Mouse (Mus musculus): Measurements from ENCODE around the gene Ptk6. TPM values are rescaled to one million over a fixed set of nuclear protein-coding genes. Genes with fewer than 3 reads are reported as not detected.

Gene Ptk6
- polyA plus RNA-seq, 1 experiment from 2014 or later, result not detected

DNA sequence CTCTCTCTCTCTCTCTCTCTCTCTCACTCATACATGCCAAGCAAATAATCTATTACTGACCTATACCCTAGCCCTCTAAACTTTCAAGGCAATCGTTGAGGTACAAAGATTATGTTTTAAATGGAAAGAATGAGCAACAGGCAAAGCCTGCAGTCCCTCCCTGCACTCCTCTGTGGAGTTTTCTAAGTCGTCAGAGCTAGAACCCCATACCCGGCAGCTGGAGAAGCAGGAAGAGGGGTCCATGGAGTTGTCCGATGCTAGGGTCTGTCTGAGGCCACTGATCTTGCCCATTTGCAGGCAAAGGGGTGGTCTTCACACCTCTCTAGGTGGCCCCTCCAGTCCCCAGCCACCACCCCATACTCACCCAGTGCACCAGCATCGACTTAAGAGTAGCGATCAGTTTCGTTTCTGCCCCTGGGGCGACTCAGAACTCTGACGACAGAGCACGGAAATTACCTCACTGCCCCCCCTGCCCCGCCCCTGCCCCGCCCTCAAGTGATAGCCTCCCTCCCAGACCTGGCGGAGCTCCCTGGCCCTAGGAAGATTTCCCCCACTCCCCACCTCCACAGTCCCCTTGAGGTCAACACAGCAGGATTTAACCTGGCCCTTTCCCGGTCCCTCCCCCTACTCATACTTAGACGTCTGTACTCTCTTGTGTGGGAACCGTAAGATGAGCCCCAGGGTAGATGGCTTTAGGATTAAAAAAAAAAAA, 39.2 kb upstream of the Ptk6 start, which contains the start of gene Helz2:
Gene Helz2, minus strand, starts transcription at position 426 of the 712 bp plus-strand sequence.
- Histone ChIP-seq H3K4me3 (replicated peaks; ENCODE audit: low read depth, low read length) (peak within 1 kb of the TSS; percentile 54), H3K36me3 (ENCODE audit: insufficient read depth, low read length) (0 out of 2 replicates have a peak, but pooled peaks cover 4% of the 10 kb centered on the region), H3K9me3 (replicated peaks; ENCODE audit: low read length) (no peaks in the 10 kb centered on the region), H3K27me3 (ENCODE audit: insufficient read depth, low read length) (no peaks in the 10 kb centered on the region), H3K4me1 (replicated peaks; ENCODE audit: insufficient read depth, low read length) (peaks cover 18% of the 10 kb centered on the region), H3K27ac (peak within 1 kb of the TSS; percentile 31; the same call in 1 of the 2 replicates), H3K9ac (ENCODE audit: low read depth, low read length) (peak within 1 kb of the TSS; percentile 67), H3K4me2 (ENCODE audit: low read length) (peak within 1 kb of the TSS; percentile 77)
- peak; percentile 51 for DNase-seq (ENCODE audit: low spot score)
- peak; percentile 64 for ATAC-seq (replicated peaks; ENCODE audit: low FRiP score, low read depth)
- WGBS, result 5% methylated on average over 16 of the region's 16 CpGs
- no peak for TF ChIP-seq CTCF (IDR thresholded peaks at IDR 0.05; ENCODE audit: low read depth)

DNA sequence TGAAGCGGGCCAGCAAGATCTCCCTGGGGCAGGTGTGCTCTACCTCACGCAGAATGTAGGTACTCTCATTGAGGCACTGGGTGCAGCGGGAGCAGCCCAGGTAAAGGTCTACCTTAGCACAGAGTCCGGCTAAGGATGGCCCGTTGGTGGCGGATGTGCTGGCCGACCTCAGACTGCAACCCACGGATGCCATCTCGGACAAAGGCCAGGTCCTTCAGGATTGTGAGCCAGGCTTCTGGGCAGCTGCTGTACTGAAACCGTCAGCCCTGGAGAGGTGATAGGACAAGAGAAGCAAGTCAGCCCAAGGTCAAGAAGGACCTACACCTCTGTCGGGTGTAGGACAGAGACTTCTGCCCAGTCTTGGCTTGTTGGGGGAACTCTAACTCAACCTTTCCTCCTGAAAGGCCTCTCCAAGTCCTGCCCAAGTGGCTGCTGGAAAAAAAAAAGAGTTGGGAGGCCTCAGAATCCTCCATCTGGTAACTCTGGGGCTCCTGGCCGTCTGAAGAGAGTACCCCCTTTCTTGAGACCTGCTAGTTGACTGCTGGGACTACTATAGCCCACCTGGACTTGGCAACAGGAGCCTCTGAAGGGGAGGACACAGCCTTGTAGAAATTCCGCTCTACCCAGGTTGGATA, 38.3 kb upstream of the Ptk6 start:
- Histone ChIP-seq H3K4me3 (replicated peaks; ENCODE audit: low read depth, low read length) (peak overlapping the region; percentile 54), H3K36me3 (ENCODE audit: insufficient read depth, low read length) (peaks cover 12% of the 10 kb centered on the region; the same call in 1 of the 2 replicates), H3K9ac (ENCODE audit: low read depth, low read length) (peak overlapping the region; percentile 67; the same call in 1 of the 2 replicates), H3K4me2 (ENCODE audit: low read length) (peak overlapping the region; percentile 77), H3K27me3 (ENCODE audit: insufficient read depth, low read length) (no peaks in the 10 kb centered on the region), H3K4me1 (replicated peaks; ENCODE audit: insufficient read depth, low read length) (peaks cover 18% of the 10 kb centered on the region), H3K9me3 (replicated peaks; ENCODE audit: low read length) (no peaks in the 10 kb centered on the region), H3K27ac (no peak overlapping the region)
- 94% methylated on average over 13 of the region's 13 CpGs for WGBS
- no peak for TF ChIP-seq CTCF (IDR thresholded peaks at IDR 0.05; ENCODE audit: low read depth)
- ATAC-seq (replicated peaks; ENCODE audit: low FRiP score, low read depth), result no peak
- no peak for DNase-seq (ENCODE audit: low spot score)

DNA sequence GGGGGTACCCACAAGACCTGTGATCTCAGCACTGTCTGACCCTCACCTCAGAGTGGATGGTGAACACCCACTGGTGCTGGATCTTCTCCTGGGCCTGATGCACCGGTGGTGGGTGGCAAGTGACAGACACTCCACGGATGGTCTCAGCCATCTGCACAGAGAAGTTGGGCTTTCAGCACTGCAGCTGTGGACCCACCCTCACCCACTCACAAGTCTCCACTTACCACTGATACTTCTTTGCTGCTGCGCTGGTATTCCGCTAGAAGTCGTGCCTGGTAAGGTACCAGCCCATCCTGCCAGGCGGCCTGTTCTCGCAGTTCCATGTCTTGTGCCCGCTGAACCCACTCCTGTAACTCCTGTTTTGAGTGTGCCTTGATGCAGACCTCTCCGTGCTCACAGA, 36.7 kb upstream of the Ptk6 start:
- Histone ChIP-seq H3K4me2 (ENCODE audit: low read length) (peak overlapping the region; percentile 30), H3K9me3 (replicated peaks; ENCODE audit: low read length) (no peaks in the 10 kb centered on the region), H3K4me1 (replicated peaks; ENCODE audit: insufficient read depth, low read length) (peaks cover 17% of the 10 kb centered on the region), H3K27me3 (ENCODE audit: insufficient read depth, low read length) (no peaks in the 10 kb centered on the region), H3K9ac (ENCODE audit: low read depth, low read length) (no peak overlapping the region), H3K4me3 (replicated peaks; ENCODE audit: low read depth, low read length) (no peak overlapping the region), H3K27ac (no peak overlapping the region), H3K36me3 (ENCODE audit: insufficient read depth, low read length) (peaks cover 13% of the 10 kb centered on the region; the same call in 1 of the 2 replicates)
- DNase-seq (ENCODE audit: low spot score), result no peak
- no peak for ATAC-seq (replicated peaks; ENCODE audit: low FRiP score, low read depth)
- no peak for TF ChIP-seq CTCF (IDR thresholded peaks at IDR 0.05; ENCODE audit: low read depth)
- WGBS, result 90% methylated on average over 9 of the region's 9 CpGs

DNA sequence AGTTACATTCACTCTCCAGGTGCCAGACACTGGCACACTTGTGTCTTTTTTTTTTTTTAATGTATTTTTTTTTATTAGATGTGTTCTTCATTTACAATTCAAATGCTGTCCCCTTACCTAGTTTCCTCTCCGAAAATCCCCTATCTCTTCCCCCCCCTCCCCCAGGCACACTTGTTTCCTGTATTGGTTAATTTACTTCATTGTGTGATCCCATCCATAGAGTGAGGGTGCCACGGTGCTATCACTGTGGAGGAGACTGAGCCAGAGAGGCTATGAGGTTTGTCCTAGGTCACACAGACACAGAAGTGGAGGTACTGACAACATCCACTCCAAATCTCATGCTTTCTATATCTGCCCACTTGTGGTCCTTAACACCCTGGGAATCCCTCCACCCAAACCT, 36.3 kb upstream of the Ptk6 start:
- no peaks in the 10 kb centered on the region for H3K9me3 ChIP-seq (replicated peaks; ENCODE audit: low read length)
- H3K9ac ChIP-seq (ENCODE audit: low read depth, low read length), result no peak overlapping the region
- DNase-seq (ENCODE audit: low spot score) (no peak), ATAC-seq (replicated peaks; ENCODE audit: low FRiP score, low read depth) (no peak)
- 60% methylated on average over 2 of the region's 2 CpGs for WGBS
- H3K27me3 ChIP-seq (ENCODE audit: insufficient read depth, low read length), result no peaks in the 10 kb centered on the region
- no peak overlapping the region for H3K4me3 ChIP-seq (replicated peaks; ENCODE audit: low read depth, low read length)
- peaks cover 13% of the 10 kb centered on the region; the same call in 1 of the 2 replicates for H3K36me3 ChIP-seq (ENCODE audit: insufficient read depth, low read length)
- peaks cover 14% of the 10 kb centered on the region for H3K4me1 ChIP-seq (replicated peaks; ENCODE audit: insufficient read depth, low read length)
- no peak overlapping the region for H3K27ac ChIP-seq
- H3K4me2 ChIP-seq (ENCODE audit: low read length), result peak overlapping the region; percentile 30; the same call in 1 of the 2 replicates
- no peak for TF ChIP-seq CTCF (IDR thresholded peaks at IDR 0.05; ENCODE audit: low read depth)

DNA sequence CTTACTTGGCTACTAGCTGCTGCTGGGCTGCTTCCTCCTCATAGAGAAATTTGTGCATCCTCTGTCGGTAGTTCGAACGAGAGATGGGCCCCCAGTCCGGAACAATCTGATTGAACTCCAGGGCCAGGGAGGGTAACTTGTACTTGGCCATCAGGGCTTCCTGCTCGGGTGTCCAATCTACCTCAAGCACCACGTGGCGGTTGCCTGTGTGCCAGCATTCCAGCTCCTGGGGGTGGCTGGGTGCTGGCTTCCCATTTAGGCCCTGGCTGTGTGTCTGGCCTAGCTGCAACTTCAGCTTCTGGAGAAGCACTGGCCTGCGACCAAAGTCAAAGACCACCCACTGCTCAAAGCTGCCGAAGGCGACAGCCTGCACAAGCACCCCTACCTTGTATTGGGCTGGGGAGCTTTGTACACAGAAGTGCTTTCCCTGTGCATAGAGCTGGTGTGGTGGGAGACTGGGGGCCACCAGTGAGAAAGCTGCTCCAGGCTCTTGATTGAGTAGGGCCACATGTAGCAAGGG, 35.6 kb upstream of the Ptk6 start:
- 59% methylated on average over 10 of the region's 10 CpGs for WGBS
- no peaks in the 10 kb centered on the region for H3K9me3 ChIP-seq (replicated peaks; ENCODE audit: low read length)
- H3K4me2 ChIP-seq (ENCODE audit: low read length), result no peak overlapping the region
- H3K4me1 ChIP-seq (replicated peaks; ENCODE audit: insufficient read depth, low read length), result peaks cover 14% of the 10 kb centered on the region
- no peak overlapping the region for H3K27ac ChIP-seq
- H3K27me3 ChIP-seq (ENCODE audit: insufficient read depth, low read length), result no peaks in the 10 kb centered on the region
- DNase-seq (ENCODE audit: low spot score) (no peak), ATAC-seq (replicated peaks; ENCODE audit: low FRiP score, low read depth) (no peak)
- TF ChIP-seq CTCF (IDR thresholded peaks at IDR 0.05; ENCODE audit: low read depth), result no peak
- peaks cover 13% of the 10 kb centered on the region; the same call in 1 of the 2 replicates for H3K36me3 ChIP-seq (ENCODE audit: insufficient read depth, low read length)
- no peak overlapping the region for H3K9ac ChIP-seq (ENCODE audit: low read depth, low read length)
- H3K4me3 ChIP-seq (replicated peaks; ENCODE audit: low read depth, low read length), result no peak overlapping the region

DNA sequence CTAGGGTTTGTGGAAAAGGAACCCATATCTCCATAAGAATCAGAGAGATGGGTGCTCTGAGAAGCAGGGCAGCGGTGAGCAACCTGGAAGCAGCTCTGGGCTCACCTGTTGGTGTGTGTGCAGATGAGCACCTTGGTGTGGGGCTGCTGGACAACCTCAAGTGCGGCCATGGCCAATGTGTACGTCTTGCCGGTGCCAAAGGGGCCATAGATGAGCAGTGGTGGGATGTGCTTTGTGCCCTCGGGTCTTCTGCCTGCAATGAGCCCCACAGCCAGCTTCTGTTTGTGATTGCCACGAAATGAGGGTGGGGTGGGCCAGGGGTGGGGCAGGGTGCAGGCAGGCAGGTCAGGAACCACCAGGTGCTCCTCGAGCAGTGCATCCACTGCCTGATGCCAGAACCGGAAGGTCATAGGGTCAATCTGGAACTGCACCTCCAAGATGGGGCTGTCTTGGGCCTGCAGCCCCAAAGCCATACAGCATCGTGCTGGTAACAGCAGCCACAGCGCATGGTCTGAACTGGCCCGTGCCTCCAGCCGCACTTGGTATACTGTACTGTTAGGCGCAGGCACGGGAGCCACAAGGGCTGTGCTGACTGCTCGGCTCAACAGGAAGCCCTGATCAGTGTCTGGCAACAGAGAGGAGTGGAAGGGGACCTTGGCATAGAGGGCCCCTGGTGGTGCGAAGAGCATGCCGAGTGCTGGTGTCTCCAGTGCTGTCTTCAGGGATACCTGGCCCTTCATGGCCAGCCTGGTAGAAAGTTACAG, 34.8 kb upstream of the Ptk6 start:
- H3K4me2 ChIP-seq (ENCODE audit: low read length), result no peak overlapping the region
- H3K27me3 ChIP-seq (ENCODE audit: insufficient read depth, low read length), result no peaks in the 10 kb centered on the region
- 92% methylated on average over 17 of the region's 17 CpGs for WGBS
- H3K36me3 ChIP-seq (ENCODE audit: insufficient read depth, low read length), result peaks cover 13% of the 10 kb centered on the region; the same call in 1 of the 2 replicates
- no peaks in the 10 kb centered on the region for H3K9me3 ChIP-seq (replicated peaks; ENCODE audit: low read length)
- H3K9ac ChIP-seq (ENCODE audit: low read depth, low read length), result no peak overlapping the region; the same call in 1 of the 2 replicates
- TF ChIP-seq CTCF (IDR thresholded peaks at IDR 0.05; ENCODE audit: low read depth), result no peak
- ATAC-seq (replicated peaks; ENCODE audit: low FRiP score, low read depth) (no peak), DNase-seq (ENCODE audit: low spot score) (no peak)
- H3K4me3 ChIP-seq (replicated peaks; ENCODE audit: low read depth, low read length), result no peak overlapping the region
- peaks cover 14% of the 10 kb centered on the region for H3K4me1 ChIP-seq (replicated peaks; ENCODE audit: insufficient read depth, low read length)
- no peak overlapping the region for H3K27ac ChIP-seq

Measured in kidney, postnatal 0 days (tissue).